Mouse (Mus musculus) intestine, postnatal 0 days (tissue): Measurements from ENCODE around the gene Adcy2. TPM values are rescaled to one million over a fixed set of nuclear protein-coding genes. Genes with fewer than 3 reads are reported as not detected.

Experiments
- ATAC-seq: fragments of 200-750 bp; cut with Nextera tagmentation; 2 replicates; pipeline ENCODE4 v1.8.0; 2017; ENCODE audit warnings: mild to moderate bottlenecking, moderate TSS enrichment, moderate library complexity
- H3K27ac ChIP-seq: fragments of 300-500 bp; sonication (generic); 2 replicates; pipeline ENCODE4 v1.5.1; 2014; ENCODE audit warnings: mild to moderate bottlenecking, low read depth, low read length, moderate library complexity
- H3K27me3 ChIP-seq: fragments of 300-500 bp; sonication (generic); replicated peaks from 2 replicates; pipeline ENCODE4 v1.6.1; 2014; ENCODE audit warnings: low read length, mixed read lengths; ENCODE audit not compliant: control insufficient read depth, insufficient read depth
- H3K36me3 ChIP-seq: fragments of 300-500 bp; sonication (generic); 2 replicates; pipeline ENCODE4 v1.6.1; 2014; ENCODE audit warnings: mild to moderate bottlenecking, moderate library complexity; ENCODE audit not compliant: control insufficient read depth, insufficient read depth
- H3K4me1 ChIP-seq: fragments of 300-500 bp; sonication (generic); replicated peaks from 2 replicates; pipeline ENCODE4 v1.6.1; 2014; ENCODE audit warnings: antibody characterized with exemption, low read length, mixed read lengths; ENCODE audit not compliant: control insufficient read depth, insufficient read depth
- H3K4me2 ChIP-seq: fragments of 300-500 bp; sonication (generic); replicated peaks from 2 replicates; pipeline ENCODE4 v1.6.1; 2014; ENCODE audit warnings: low read depth, mild to moderate bottlenecking, moderate library complexity
- H3K4me3 ChIP-seq: fragments of 300-500 bp; sonication (generic); 2 replicates; pipeline ENCODE4 v1.5.1; 2014; ENCODE audit warnings: low read depth, low read length
- H3K9ac ChIP-seq: fragments of 300-500 bp; sonication (generic); 2 replicates; pipeline ENCODE4 v1.6.1; 2014; ENCODE audit warnings: mild to moderate bottlenecking, low read depth, low read length
- H3K9me3 ChIP-seq: fragments of 300-500 bp; sonication (generic); 2 replicates; pipeline ENCODE4 v1.6.1; 2016; ENCODE audit warnings: mixed run types; ENCODE audit not compliant: control insufficient read depth
- CTCF ChIP-seq: sonication (generic); IDR thresholded peaks from 2 replicates; pipeline ENCODE4 v1.5.1; 2016; ENCODE audit warnings: low read depth, mild to moderate bottlenecking, control low read depth, antibody characterized with exemption, moderate library complexity
- WGBS: fragments of 180-500 bp; shearing (Covaris S2); extraction: QIAGEN DNeasy Blood & Tissue Kit; methylation state at CpG from one replicate; pipeline ENCODE4 v1.1.7; 2014; 5-methylcytosine and 5-hydroxymethylcytosine counted together
- polyA plus RNA-seq: library from polyadenylated mRNA; unstranded; fragments of >200 nt; fragmentation: Nextera tagmentation; extraction: Ambion mirVana; gene quantifications from 2 replicates; pipeline ENCODE4 v1.2.1, GENCODE M21; 2015

Adcy2 gene
- polyA plus RNA-seq, 1 experiment from 2014 or later, result 1.2 TPM

DNA sequence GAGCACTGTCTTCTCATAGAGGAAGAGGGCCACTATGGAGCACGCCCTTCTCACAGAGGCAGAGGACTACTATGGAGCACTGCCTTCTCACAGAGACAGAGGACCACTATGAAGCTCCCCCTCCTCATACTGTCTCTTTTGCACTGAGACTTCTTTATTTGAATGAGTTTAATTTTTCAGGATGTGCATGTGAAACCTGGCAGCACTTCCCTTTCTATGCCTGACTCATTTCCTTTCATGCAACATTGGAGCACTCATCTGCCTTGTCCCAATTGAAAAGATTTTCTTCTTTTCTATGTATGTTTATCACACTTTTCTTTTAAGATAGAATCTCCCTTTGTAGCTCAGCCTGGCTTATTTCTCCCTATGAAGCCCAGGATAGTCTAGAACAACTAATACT lies 96.6 kb downstream of the Adcy2 start:
- ATAC-seq, result no peak
- Histone ChIP-seq H3K27ac (no peak overlapping the region), H3K27me3 (no peaks in the 10 kb centered on the region), H3K9me3 (no peaks in the 10 kb centered on the region), H3K9ac (no peak overlapping the region), H3K4me1 (no peaks in the 10 kb centered on the region), H3K36me3 (no peaks in the 10 kb centered on the region), H3K4me3 (no peak overlapping the region), H3K4me2 (no peak overlapping the region)
- 91% methylated on average over 1 of the region's 1 CpGs for WGBS
- no peak for TF ChIP-seq CTCF

GRCm38 (mm10) chr13:68889929-68890593 lies 109.3 kb downstream of the Adcy2 start:
- 70% methylated on average over 9 of the region's 9 CpGs for WGBS
- no peak overlapping the region for H3K9ac ChIP-seq
- no peaks in the 10 kb centered on the region for H3K36me3 ChIP-seq
- TF ChIP-seq CTCF, result no peak
- no peaks in the 10 kb centered on the region for H3K27me3 ChIP-seq
- H3K4me3 ChIP-seq, result no peak overlapping the region
- no peak overlapping the region for H3K4me2 ChIP-seq
- H3K27ac ChIP-seq, result no peak overlapping the region
- no peak for ATAC-seq
- no peaks in the 10 kb centered on the region for H3K4me1 ChIP-seq
- no peaks in the 10 kb centered on the region for H3K9me3 ChIP-seq

DNA sequence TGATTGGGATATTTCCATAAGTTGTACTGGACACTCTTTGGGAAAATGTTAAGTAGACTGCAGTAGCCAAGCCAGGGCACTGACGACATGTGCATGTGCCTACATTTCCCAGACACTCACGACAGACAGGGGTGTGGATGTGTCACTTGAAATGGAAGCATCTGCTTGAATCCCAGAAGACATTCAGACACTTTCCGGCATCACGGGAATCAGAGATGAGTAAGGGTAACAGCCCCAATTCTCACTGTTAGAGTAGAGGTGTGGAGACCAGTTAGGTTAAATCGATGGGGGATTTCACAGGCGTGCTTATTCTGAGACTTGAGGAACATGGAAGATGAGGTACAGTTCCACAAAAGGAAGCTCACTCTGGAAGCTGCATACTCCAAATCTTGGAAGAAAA lies 130.6 kb downstream of the Adcy2 start:
- Histone ChIP-seq H3K4me1 (no peaks in the 10 kb centered on the region), H3K27ac (no peak overlapping the region), H3K9ac (no peak overlapping the region), H3K4me2 (no peak overlapping the region), H3K27me3 (no peaks in the 10 kb centered on the region), H3K4me3 (no peak overlapping the region), H3K9me3 (no peaks in the 10 kb centered on the region), H3K36me3 (no peaks in the 10 kb centered on the region)
- WGBS, result 89% methylated on average over 6 of the region's 6 CpGs
- no peak for ATAC-seq
- no peak for TF ChIP-seq CTCF

- ATAC-seq, result no peak
- Histone ChIP-seq H3K27ac (no peak overlapping the region), H3K9ac (no peak overlapping the region), H3K36me3 (no peaks in the 10 kb centered on the region), H3K27me3 (no peaks in the 10 kb centered on the region), H3K4me2 (no peak overlapping the region), H3K4me3 (no peak overlapping the region), H3K4me1 (no peaks in the 10 kb centered on the region), H3K9me3 (no peaks in the 10 kb centered on the region)
- 71% methylated on average over 1 of the region's 1 CpGs for WGBS
- TF ChIP-seq CTCF, result no peak
Measured at GRCm38 (mm10) chr13:68867940-68868655, 131.2 kb downstream of the Adcy2 start.

- Histone ChIP-seq H3K4me1 (no peaks in the 10 kb centered on the region), H3K27me3 (no peaks in the 10 kb centered on the region), H3K36me3 (no peaks in the 10 kb centered on the region), H3K4me2 (no peak overlapping the region), H3K9ac (no peak overlapping the region), H3K27ac (no peak overlapping the region), H3K4me3 (no peak overlapping the region), H3K9me3 (no peaks in the 10 kb centered on the region)
- TF ChIP-seq CTCF, result no peak
- ATAC-seq, result no peak
- 57% methylated on average over 4 of the region's 4 CpGs for WGBS
Measured at GRCm38 (mm10) chr13:68860036-68860435, 139.3 kb downstream of the Adcy2 start.

DNA sequence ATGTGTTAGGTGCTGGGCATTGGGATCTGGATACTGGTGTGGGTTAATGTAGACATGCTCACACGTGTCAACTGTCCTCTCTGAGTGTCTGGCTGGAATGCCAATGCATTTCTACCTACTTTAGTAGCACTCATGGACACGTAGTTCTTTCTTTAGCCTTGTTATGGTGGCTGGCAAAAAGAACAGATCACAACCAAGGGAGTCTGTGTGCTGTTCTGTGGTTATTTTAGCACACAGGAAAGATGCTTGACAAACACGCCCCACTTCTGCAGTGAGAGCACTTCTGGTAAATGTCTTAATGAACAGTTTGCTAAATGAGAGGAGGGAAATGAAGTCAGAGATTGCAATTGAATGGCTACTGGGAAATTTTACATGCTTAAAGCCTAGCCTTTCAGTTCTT lies 151.1 kb downstream of the Adcy2 start:
- ATAC-seq, result no peak
- Histone ChIP-seq H3K4me1 (no peaks in the 10 kb centered on the region), H3K27ac (no peak overlapping the region), H3K4me3 (no peak overlapping the region), H3K9me3 (no peaks in the 10 kb centered on the region), H3K9ac (no peak overlapping the region), H3K36me3 (no peaks in the 10 kb centered on the region), H3K27me3 (no peaks in the 10 kb centered on the region), H3K4me2 (no peak overlapping the region)
- WGBS, result 70% methylated on average over 3 of the region's 3 CpGs
- no peak for TF ChIP-seq CTCF
